Mouse (Mus musculus) regulatory T cell (primary cell): ENCODE results near the gene Olfr403.
"Not testable (repeated sequence)": the region's sequence is repeated elsewhere in the genome, so short reads cannot be mapped to it uniquely, and the experiment has no call there.

Experiments used
- in situ Hi-C: fragments of 300-600 bp; cut with MboI, MseI; formaldehyde crosslinking; loops from one replicate; pipeline ENCODE4 v1.15.1; 2025; ENCODE audit warnings: high pct_unique_total_duplicates

Olfr403 gene

GRCm38 (mm10) chr11:74185949-74186348 is at the start of gene Olfr403:
Gene Olfr403 (plus strand): TSS chr11:74186249.
- in situ Hi-C loops = no loop called here

GRCm38 (mm10) chr11:74140001-74140400 is 46.0 kb upstream of the Olfr403 start:
- in situ Hi-C loops = not testable (repeated sequence)

DNA sequence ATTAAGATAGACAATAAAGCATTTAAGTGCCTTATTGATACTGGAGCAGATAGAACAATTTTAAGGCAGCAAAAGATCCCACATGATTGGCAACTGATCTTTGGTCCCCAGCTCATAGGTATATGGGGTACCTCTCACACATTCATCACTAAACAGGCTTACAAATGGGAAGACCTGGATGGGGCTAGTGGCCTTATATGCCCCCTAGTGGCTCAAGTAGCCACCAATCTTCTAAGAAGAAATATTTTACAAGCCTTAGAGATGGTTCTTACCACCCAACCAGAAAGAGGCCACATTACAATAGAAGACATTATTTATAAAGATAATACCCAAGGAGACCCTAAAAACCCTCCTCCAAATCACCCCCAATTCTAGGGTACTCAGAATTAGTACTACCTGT is 40.2 kb upstream of the Olfr403 start:
- in situ Hi-C loops = no loop called here

DNA sequence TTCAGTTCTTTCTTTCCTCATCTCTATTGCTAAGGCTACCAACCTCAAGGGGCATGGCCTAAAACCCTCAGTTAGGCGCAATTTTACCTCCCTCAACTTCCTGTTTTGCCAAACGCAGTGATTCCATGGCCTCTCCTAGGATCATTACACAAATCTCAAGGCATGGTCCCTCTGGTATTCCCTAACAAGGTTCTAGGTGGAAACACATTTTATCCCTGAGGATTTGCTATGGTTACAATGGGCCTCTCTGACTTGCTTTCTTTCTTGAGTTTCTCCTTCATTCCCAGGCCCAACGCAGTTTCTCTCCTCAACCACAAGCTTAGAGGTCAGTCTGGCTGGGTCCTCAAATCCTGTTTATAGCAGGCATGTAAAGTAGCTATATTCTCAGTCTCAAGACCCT is 32.8 kb upstream of the Olfr403 start, which contains the start of gene Olfr402:
Gene Olfr402 (plus strand): TSS at position 301 of the 400 bp plus-strand sequence.
- in situ Hi-C loops = no loop called here

GRCm38 (mm10) chr11:74168771-74169170 is 17.3 kb upstream of the Olfr403 start:
- in situ Hi-C loops = no loop called here

DNA sequence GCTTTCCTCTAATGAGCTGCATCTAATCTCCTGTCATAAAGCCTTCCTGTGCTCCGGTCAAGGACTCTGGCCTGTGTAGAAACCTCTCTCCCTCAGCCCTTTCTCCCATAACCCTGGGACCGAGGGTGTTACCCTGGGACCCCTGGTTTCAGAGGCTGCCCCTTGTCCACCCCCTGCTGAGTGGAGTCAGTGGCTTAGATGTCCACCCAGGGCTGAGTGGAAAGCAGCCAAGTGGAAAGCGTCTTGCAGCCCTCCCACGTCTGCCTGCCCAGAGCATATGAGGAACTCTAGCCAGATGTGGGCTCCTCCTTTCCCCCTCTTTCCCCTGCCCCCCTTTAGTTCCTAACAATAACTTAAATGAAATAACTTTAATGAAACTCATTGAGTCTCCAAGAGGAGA is 2.9 kb upstream of the Olfr403 start:
- in situ Hi-C loops = no loop called here

GRCm38 (mm10) chr11:74183745-74184144 is 2.3 kb upstream of the Olfr403 start:
- in situ Hi-C loops = no loop called here

GRCm38 (mm10) chr11:74211279-74211678 is 25.2 kb downstream of the Olfr403 start, which contains the start of gene Olfr43:
Gene Olfr43 (minus strand): TSS chr11:74211379.
- in situ Hi-C loops = no loop called here

- in situ Hi-C loops = no loop called here
These were observed 55.2 kb downstream of the Olfr403 start for GRCm38 (mm10) chr11:74241201-74241600.
